Mouse (Mus musculus): ENCODE measurements around the gene Efcab11. TPM values are rescaled to one million over a fixed set of nuclear protein-coding genes. Genes with fewer than 3 reads are reported as not detected.

Gene Efcab11
- total and polyA plus RNA-seq, 3 experiments = 7.9 to 12.2 (median 8.0) TPM

- Histone ChIP-seq H3K9me3 (replicated peaks; ENCODE audit: low read length) (no peaks in the 10 kb centered on the region), H3K4me1 (ENCODE audit: control insufficient read depth in 1 of 2, insufficient read depth in 2 of 2) (peaks cover 3 to 29% of the 10 kb centered on the region in 2 experiments; a peak in 3 of 4 replicates), H3K27ac (ENCODE audit: insufficient read depth, low read depth) (no peak overlapping the region), H3K79me2 (replicated peaks; ENCODE audit: control insufficient read depth, extremely low read depth, insufficient read depth, poor library complexity, severe bottlenecking) (no peaks in the 10 kb centered on the region), H3K27me3 (replicated peaks) (no peaks in the 10 kb centered on the region), H3K4me2 (ENCODE audit: insufficient read depth, low read depth, poor library complexity, severe bottlenecking) (no peak overlapping the region), H3K9ac (ENCODE audit: insufficient read depth, low read depth) (no peak overlapping the region), H3K36me3 (replicated peaks in 1 of 2; ENCODE audit: control insufficient read depth in 1 of 2, insufficient read depth in 1 of 2, low read length in 1 of 2) (peaks cover 0 to 5% of the 10 kb centered on the region in 2 experiments), H3K4me3 (replicated peaks in 1 of 3; ENCODE audit: low read depth in 2 of 3, low read length in 2 of 3, poor library complexity in 1 of 3) (no peak overlapping the region)
- no peak for DNase-seq (ENCODE audit: extremely low read depth)
- in situ Hi-C loops (cut with MboI; ENCODE audit: low pct_ligation_motif_present, low pct_unique_long_range_greater_than_20kb, low sequenced_read_pairs) = no loop called here
- dilution Hi-C loops (cut with MboI; ENCODE audit: extremely low pct_ligation_motif_present, extremely low pct_unique_long_range_greater_than_20kb, low sequenced_read_pairs) = no loop called here
- TF ChIP-seq POLR2A (IDR thresholded peaks at IDR 0.05; ENCODE audit: low read depth, low read length) (no peak), MXI1 (IDR thresholded peaks at IDR 0.05; ENCODE audit: low read depth, low read length) (no peak), IRF4 (IDR thresholded peaks at IDR 0.05; ENCODE audit: low read depth, low read length) (no peak), CHD2 (IDR thresholded peaks at IDR 0.05; ENCODE audit: low read length) (no peak), MEF2A (IDR thresholded peaks at IDR 0.05; ENCODE audit: borderline replicate concordance, low read depth, low read length) (no peak), ETS1 (conservative IDR thresholded peaks at IDR 0.05; ENCODE audit: low read depth, low read length) (no peak), BHLHE40 (IDR thresholded peaks at IDR 0.05; ENCODE audit: low read depth, low read length) (no peak), MAFK (IDR thresholded peaks at IDR 0.05; ENCODE audit: insufficient replicate concordance, low read length) (no peak), SIN3A (IDR thresholded peaks at IDR 0.05; ENCODE audit: low read length) (no peak), RAD21 (IDR thresholded peaks at IDR 0.05; ENCODE audit: low read depth, low read length) (no peak), JUND (conservative IDR thresholded peaks at IDR 0.05; ENCODE audit: low read depth, low read length) (no peak), USF2 (conservative IDR thresholded peaks at IDR 0.05; ENCODE audit: low read depth, low read length) (no peak), PAX5 (IDR thresholded peaks at IDR 0.05; ENCODE audit: low read length) (no peak), KAT2A (IDR thresholded peaks at IDR 0.05; ENCODE audit: insufficient replicate concordance, low read length) (no peak)
Observed at GRCm38 (mm10) chr12:99779908-99780307, 104.3 kb downstream of the Efcab11 start.

GRCm38 (mm10) chr12:99776497-99777139 lies 107.6 kb downstream of the Efcab11 start:
- in situ Hi-C loops (cut with MboI; ENCODE audit: low pct_ligation_motif_present, low pct_unique_long_range_greater_than_20kb, low sequenced_read_pairs) (no loop called here), dilution Hi-C loops (cut with MboI; ENCODE audit: extremely low pct_ligation_motif_present, extremely low pct_unique_long_range_greater_than_20kb, low sequenced_read_pairs) (no loop called here)
- no peak for DNase-seq (ENCODE audit: extremely low read depth)
- no peaks in the 10 kb centered on the region for H3K79me2 ChIP-seq (replicated peaks; ENCODE audit: control insufficient read depth, extremely low read depth, insufficient read depth, poor library complexity, severe bottlenecking)
- peaks cover 0 to 4% of the 10 kb centered on the region in 2 experiments for H3K36me3 ChIP-seq (replicated peaks in 1 of 2; ENCODE audit: control insufficient read depth in 1 of 2, insufficient read depth in 1 of 2, low read length in 1 of 2)
- H3K9ac ChIP-seq (ENCODE audit: insufficient read depth, low read depth) = no peak overlapping the region
- H3K27ac ChIP-seq (ENCODE audit: insufficient read depth, low read depth) = no peak overlapping the region
- TF ChIP-seq CTCF (conservative IDR thresholded peaks at IDR 0.05 in 1 of 2, IDR thresholded peaks at IDR 0.05 in 1 of 2; ENCODE audit: low read depth in 2 of 2, low read length in 2 of 2) (no peak), EP300 (IDR thresholded peaks at IDR 0.05; ENCODE audit: low read length) (no peak), USF1 (IDR thresholded peaks at IDR 0.05; ENCODE audit: low read depth, low read length) (no peak), MAZ (IDR thresholded peaks at IDR 0.05; ENCODE audit: low read depth, low read length) (no peak), TBP (conservative IDR thresholded peaks at IDR 0.05; ENCODE audit: low read depth, low read length) (no peak), ETS1 (conservative IDR thresholded peaks at IDR 0.05; ENCODE audit: low read depth, low read length) (no peak), SMC3 (IDR thresholded peaks at IDR 0.05; ENCODE audit: low read depth, low read length) (no peak), USF2 (conservative IDR thresholded peaks at IDR 0.05; ENCODE audit: low read depth, low read length) (no peak), CHD2 (IDR thresholded peaks at IDR 0.05; ENCODE audit: low read length) (no peak)
- H3K4me1 ChIP-seq (ENCODE audit: control insufficient read depth in 1 of 2, insufficient read depth in 2 of 2) = peaks cover 6 to 26% of the 10 kb centered on the region in 2 experiments
- H3K27me3 ChIP-seq (replicated peaks) = no peaks in the 10 kb centered on the region
- no peak overlapping the region for H3K4me2 ChIP-seq (ENCODE audit: insufficient read depth, low read depth, poor library complexity, severe bottlenecking)
- no peaks in the 10 kb centered on the region for H3K9me3 ChIP-seq (replicated peaks; ENCODE audit: low read length)
- H3K4me3 ChIP-seq (replicated peaks in 1 of 3; ENCODE audit: low read depth in 2 of 3, low read length in 2 of 3, poor library complexity in 1 of 3) = no peak overlapping the region
